Mouse (Mus musculus) spleen, adult 2 months (tissue): ENCODE data around the gene Tmem63b.

Experiments
- CTCF ChIP-seq: fragments of 200-500 bp; IDR thresholded peaks from 2 replicates; pipeline ENCODE4 v1.5.1; 2011; ENCODE audit warnings: mild to moderate bottlenecking, inconsistent platforms; ENCODE audit not compliant: insufficient read depth, insufficient read length, insufficient replicate concordance; ENCODE audit errors: extremely low read depth
- POLR2A ChIP-seq: fragments of 200-500 bp; IDR thresholded peaks from 2 replicates; pipeline ENCODE4 v1.6.1; 2011; ENCODE audit warnings: low read depth, low read length, inconsistent platforms

- no peak for TF ChIP-seq POLR2A
- TF ChIP-seq CTCF = no peak
Measured at GRCm38 (mm10) chr17:45641981-45642380, 44.7 kb downstream of the Tmem63b start.
